Mouse (Mus musculus): ENCODE results near the gene Sh2d1b2. TPM values are rescaled to one million over a fixed set of nuclear protein-coding genes. Genes with fewer than 3 reads are reported as not detected.

Sh2d1b2 gene
- not detected in 2 replicates for total RNA-seq (2023)

GRCm38 (mm10) chr1:170232688-170233087 lies at the start of gene Sh2d1b2:
TSS of gene Sh2d1b2 (plus strand) at chr1:170232749.

GRCm38 (mm10) chr1:170214757-170215522 lies 17.6 kb upstream of the Sh2d1b2 start, which contains the start of gene Uhmk1:
TSS of gene Uhmk1 (minus strand) at chr1:170215397.

DNA sequence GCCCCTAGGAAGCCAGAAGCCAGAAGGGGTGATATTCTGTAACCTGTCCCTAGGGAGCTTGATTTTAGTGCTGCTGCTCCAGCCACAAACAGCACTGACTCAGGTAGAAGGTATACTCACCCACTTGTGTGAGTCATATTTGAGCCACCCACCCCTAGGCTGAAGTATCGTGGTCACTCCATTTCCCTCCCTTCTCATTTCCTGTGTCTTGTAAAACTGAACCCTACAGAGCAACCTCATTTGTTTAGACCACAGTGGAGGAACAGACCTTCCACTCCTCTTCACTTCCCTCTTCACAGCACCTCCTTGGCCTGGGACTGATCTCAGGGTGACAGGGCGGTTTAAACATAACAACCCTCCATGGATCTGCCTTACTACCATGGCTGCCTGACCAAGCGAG lies 44.5 kb downstream of the Sh2d1b2 start, which contains the start of gene Sh2d1b1:
Gene Sh2d1b1 (plus strand): TSS at position 305 of the 400 bp plus-strand sequence.

Other genes starting within 250 kb of the Sh2d1b2 start
- gene Ddr2, start 122.0 kb upstream of the Sh2d1b2 start, total RNA-seq (2023): 0.07 and 0.13 TPM in 2 replicates
- gene Uap1, start 57.8 kb upstream of the Sh2d1b2 start, total RNA-seq (2023): 39.3 and 57.6 TPM in 2 replicates
- gene Uhmk1, start 17.4 kb upstream of the Sh2d1b2 start, total RNA-seq (2023): 30.6 and 39.4 TPM in 2 replicates
- gene Sh2d1b1, start 44.6 kb downstream of the Sh2d1b2 start, total RNA-seq (2023): 1.4 and 1.9 TPM in 2 replicates
- 11.3 and 14.1 TPM in 2 replicates for gene Gm7694, start 73.6 kb downstream of the Sh2d1b2 start, total RNA-seq (2023)
- gene Spata46, start 76.1 kb downstream of the Sh2d1b2 start, total RNA-seq (2023): not detected in 2 replicates